Mouse (Mus musculus) G1E (cell line): ENCODE measurements around the gene Plaa. TPM values are rescaled to one million over a fixed set of nuclear protein-coding genes. Genes with fewer than 3 reads are reported as not detected.

ENCODE experiments used
- ATAC-seq: 2 replicates; pipeline ENCODE4 v1.8.0; 2016; ENCODE audit warnings: mild to moderate bottlenecking; ENCODE audit not compliant: insufficient number of reproducible peaks, poor library complexity, low FRiP score, severe bottlenecking; ENCODE audit errors: extremely low read depth
- DNase-seq: peaks from one replicate; pipeline ENCODE4 v3.0.0; 2012; ENCODE audit warnings: low spot score
- H3K27me3 ChIP-seq: 2 replicates; pipeline ENCODE4 v1.6.1; 2012; ENCODE audit warnings: mild to moderate bottlenecking, low read length, inconsistent platforms; ENCODE audit not compliant: insufficient read depth
- H3K36me3 ChIP-seq: replicated peaks from 2 replicates; pipeline ENCODE3; 2012; ENCODE audit warnings: mild to moderate bottlenecking, inconsistent platforms
- H3K4me1 ChIP-seq: 2 replicates; pipeline ENCODE4 v1.6.1; 2012; ENCODE audit warnings: low read depth, low read length, inconsistent platforms, mixed read lengths; ENCODE audit not compliant: insufficient read depth
- H3K4me3 ChIP-seq: 2 replicates; pipeline ENCODE4 v1.5.1; 2012; ENCODE audit warnings: low read depth, mild to moderate bottlenecking, inconsistent platforms, low read length, moderate library complexity, mixed read lengths
- H3K9me3 ChIP-seq: replicated peaks from 2 replicates; pipeline ENCODE4 v1.6.1; 2012; ENCODE audit warnings: inconsistent platforms
- CTCF ChIP-seq: IDR thresholded peaks from 2 replicates; pipeline ENCODE4 v1.5.1; 2012; ENCODE audit warnings: low read depth, low read length, inconsistent platforms, mixed read lengths
- GATA1 ChIP-seq: IDR thresholded peaks from 2 replicates; pipeline ENCODE4 v1.6.1; 2012; ENCODE audit warnings: borderline replicate concordance, low read length, inconsistent platforms, mixed read lengths
- GATA2 ChIP-seq: IDR thresholded peaks from 2 replicates; pipeline ENCODE4 v1.6.1; 2012; ENCODE audit warnings: low read depth, low read length, inconsistent platforms, borderline replicate concordance
- POLR2AphosphoS5 ChIP-seq: IDR thresholded peaks from 2 replicates; pipeline ENCODE4 v1.6.1; 2012; ENCODE audit warnings: low read depth, low read length, inconsistent platforms; ENCODE audit not compliant: insufficient replicate concordance
- TAL1 ChIP-seq: conservative IDR thresholded peaks from 2 replicates; pipeline ENCODE4 v1.6.1; 2012; ENCODE audit warnings: low read depth, low read length, inconsistent platforms, mixed read lengths
- polyA plus RNA-seq: library from polyadenylated mRNA; stranded (reverse); fragments of >175 nt; gene quantifications from 2 replicates; pipeline ENCODE4 v1.2.3, GENCODE M21; 2012
- total RNA-seq, 2 experiments: library from RNA; stranded (forward) in 1 of 2; stranded (reverse) in 1 of 2; fragments of 200-1000 nt in 1 of 2; fragments of >200 nt in 1 of 2; fragmentation: Nextera tagmentation in 1 of 2; gene quantifications; 2 replicates each; pipeline ENCODE4 v1.2.3; 2014 to 2017

Plaa gene
- total and polyA plus RNA-seq, 3 experiments = 62.9 to 117 (median 109) TPM

- 0 out of 2 replicates have a peak, but pooled peaks cover 3% of the 10 kb centered on the region for H3K4me1 ChIP-seq
- DNase-seq (no peak), ATAC-seq (no peak)
- no peaks in the 10 kb centered on the region for H3K27me3 ChIP-seq
- H3K36me3 ChIP-seq = peaks cover 44% of the 10 kb centered on the region
- no peaks in the 10 kb centered on the region for H3K9me3 ChIP-seq
- no peak overlapping the region for H3K4me3 ChIP-seq
- no peak for TF ChIP-seq GATA2
- no peak for TF ChIP-seq CTCF
- no peak for TF ChIP-seq GATA1
- no peak for TF ChIP-seq POLR2AphosphoS5
- TF ChIP-seq TAL1 = no peak
Observed at GRCm38 (mm10) chr4:94533205-94533604, 69.8 kb downstream of the Plaa start.

- TF ChIP-seq POLR2AphosphoS5 (no peak), GATA2 (no peak), GATA1 (no peak), TAL1 (no peak), CTCF (no peak)
- no peak for ATAC-seq
- DNase-seq = no peak
- Histone ChIP-seq H3K4me3 (no peak overlapping the region), H3K27me3 (no peaks in the 10 kb centered on the region), H3K9me3 (no peaks in the 10 kb centered on the region), H3K4me1 (peaks cover 3% of the 10 kb centered on the region; the same call in 1 of the 2 replicates), H3K36me3 (peaks cover 33% of the 10 kb centered on the region)
Observed at GRCm38 (mm10) chr4:94529448-94529847, 73.6 kb downstream of the Plaa start.

- TF ChIP-seq GATA1 (no peak), TAL1 (no peak), CTCF (no peak), POLR2AphosphoS5 (no peak), GATA2 (no peak)
- Histone ChIP-seq H3K36me3 (peaks cover 27% of the 10 kb centered on the region), H3K4me1 (no peaks in the 10 kb centered on the region; the same call in 1 of the 2 replicates), H3K27me3 (no peaks in the 10 kb centered on the region), H3K4me3 (no peak overlapping the region), H3K9me3 (no peaks in the 10 kb centered on the region)
- no peak for DNase-seq
- ATAC-seq = peak; percentile 22; the same call in 1 of the 2 replicates
Observed at GRCm38 (mm10) chr4:94523321-94523720, 79.7 kb downstream of the Plaa start.

DNA sequence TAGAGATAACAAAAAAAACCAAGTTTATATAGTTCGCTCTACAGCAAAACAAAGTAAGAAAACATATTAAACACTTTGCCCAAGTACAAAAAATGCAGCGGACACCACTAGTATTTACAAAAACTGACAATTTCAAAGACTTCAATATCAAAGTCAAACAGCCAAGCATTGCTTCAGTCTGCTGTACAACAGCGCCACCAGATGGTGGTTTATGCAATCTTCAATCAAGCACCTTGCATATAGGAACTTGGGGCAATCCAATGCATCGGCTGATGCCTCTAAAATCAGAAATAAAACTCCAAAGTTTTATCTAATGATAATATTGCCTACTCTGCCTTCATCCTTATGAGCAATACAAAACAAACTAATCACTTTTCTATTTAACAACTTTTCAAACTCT is 85.4 kb downstream of the Plaa start:
- no peak overlapping the region for H3K4me3 ChIP-seq
- no peaks in the 10 kb centered on the region for H3K9me3 ChIP-seq
- no peaks in the 10 kb centered on the region for H3K4me1 ChIP-seq
- H3K27me3 ChIP-seq = no peaks in the 10 kb centered on the region
- no peak for TF ChIP-seq POLR2AphosphoS5
- TF ChIP-seq CTCF = peak; percentile 46
- DNase-seq = peak; percentile 3
- peak; percentile 49 for ATAC-seq
- H3K36me3 ChIP-seq = peaks cover 35% of the 10 kb centered on the region

Other genes with a start within 250 kb of the Plaa start
- gene Gm10306, start 46.7 kb downstream of the Plaa start, total RNA-seq (2014; fragmentation: Nextera tagmentation) = not detected in 2 replicates
- 0.81 TPM in 1 of 2 replicates, not detected in the other for gene Gm10306, start 46.7 kb downstream of the Plaa start, total RNA-seq (2017)
- not detected in 2 replicates for gene Gm10306, start 46.7 kb downstream of the Plaa start, polyA plus RNA-seq
- gene Caap1, start 46.4 kb downstream of the Plaa start, total RNA-seq (2014; fragmentation: Nextera tagmentation) = 44.6 and 47.1 TPM in 2 replicates
- 43.6 and 44.4 TPM in 2 replicates for gene Caap1, start 46.4 kb downstream of the Plaa start, total RNA-seq (2017)
- gene Caap1, start 46.4 kb downstream of the Plaa start, polyA plus RNA-seq = 4.7 and 5.2 TPM in 2 replicates
- gene Ift74, start 11.2 kb upstream of the Plaa start, total RNA-seq (2014; fragmentation: Nextera tagmentation) = 10.5 and 17.6 TPM in 2 replicates
- 16.8 and 17.7 TPM in 2 replicates for gene Ift74, start 11.2 kb upstream of the Plaa start, total RNA-seq (2017)
- gene Ift74, start 11.2 kb upstream of the Plaa start, polyA plus RNA-seq = 1.4 and 1.8 TPM in 2 replicates
- not detected in 2 replicates for gene Lrrc19, start 46.9 kb upstream of the Plaa start, total RNA-seq (2014; fragmentation: Nextera tagmentation)
- gene Lrrc19, start 46.9 kb upstream of the Plaa start, total RNA-seq (2017) = not detected in 2 replicates
- not detected in 2 replicates for gene Lrrc19, start 46.9 kb upstream of the Plaa start, polyA plus RNA-seq
- not detected in 2 replicates for gene Tek, start 136.0 kb upstream of the Plaa start, total RNA-seq (2014; fragmentation: Nextera tagmentation)
- under 0.01 and 0.05 TPM in 2 replicates for gene Tek, start 136.0 kb upstream of the Plaa start, total RNA-seq (2017)
- gene Tek, start 136.0 kb upstream of the Plaa start, polyA plus RNA-seq = not detected in 2 replicates